Mouse (Mus musculus) neutrophil, adult 59 days (primary cell): ENCODE measurements around the gene Gpr132. TPM values are rescaled to one million over a fixed set of nuclear protein-coding genes. Genes with fewer than 3 reads are reported as not detected.

Source experiments
- total RNA-seq, 2 experiments: library from RNA; stranded (reverse); gene quantifications; 1 replicate in 1 of 2; 2 replicates in 1 of 2; pipeline ENCODE4 v1.2.4; 2023

The Gpr132 gene
- 10 to 100 TPM; 25.5 to 28.0 TPM for total RNA-seq

DNA sequence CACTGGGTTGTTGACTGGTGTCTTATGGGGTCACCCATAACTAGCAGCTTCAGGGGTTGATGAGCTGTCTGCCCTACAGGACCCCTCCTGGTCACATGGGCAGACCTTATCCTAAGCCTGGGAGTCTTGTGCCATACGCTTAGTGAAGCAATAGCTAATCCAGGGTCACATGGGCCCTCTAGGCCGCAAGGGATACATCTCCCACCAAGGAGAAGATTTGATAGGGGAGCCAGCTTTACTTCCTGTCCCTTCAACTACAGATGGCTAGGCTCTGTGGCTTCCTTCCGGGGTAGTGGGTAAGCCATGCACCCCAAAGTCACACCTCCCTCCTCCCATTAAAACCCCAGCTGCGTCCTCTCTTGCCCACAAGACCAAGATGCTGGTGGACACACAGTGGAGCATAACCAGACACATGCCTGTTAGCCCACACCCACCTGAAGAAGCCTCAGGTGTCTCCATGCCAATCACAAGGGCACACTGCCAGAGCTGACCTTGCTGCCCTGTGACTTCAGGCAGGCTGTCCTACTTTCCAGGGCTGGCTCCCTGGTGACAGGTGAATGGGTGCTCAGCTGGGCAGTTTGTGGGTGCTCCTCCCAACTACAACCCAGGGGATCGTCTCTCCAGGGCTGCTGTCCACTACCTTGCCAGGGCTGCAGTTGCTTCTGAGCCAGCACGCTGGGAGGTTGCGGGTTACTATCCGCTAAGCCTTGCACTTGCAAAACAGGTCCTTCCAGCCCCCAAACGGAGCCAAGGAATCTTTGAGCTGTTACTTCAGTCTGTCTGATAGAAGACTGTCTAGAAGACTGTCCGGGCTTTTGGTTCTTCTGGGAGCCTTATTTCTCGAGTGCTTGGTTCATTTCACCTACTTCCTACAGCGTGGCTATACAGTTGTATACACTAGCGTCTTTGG lies at the start of gene Gpr132:
Gene Gpr132 (minus strand): TSS at position 51 of the 910 bp plus-strand sequence.

DNA sequence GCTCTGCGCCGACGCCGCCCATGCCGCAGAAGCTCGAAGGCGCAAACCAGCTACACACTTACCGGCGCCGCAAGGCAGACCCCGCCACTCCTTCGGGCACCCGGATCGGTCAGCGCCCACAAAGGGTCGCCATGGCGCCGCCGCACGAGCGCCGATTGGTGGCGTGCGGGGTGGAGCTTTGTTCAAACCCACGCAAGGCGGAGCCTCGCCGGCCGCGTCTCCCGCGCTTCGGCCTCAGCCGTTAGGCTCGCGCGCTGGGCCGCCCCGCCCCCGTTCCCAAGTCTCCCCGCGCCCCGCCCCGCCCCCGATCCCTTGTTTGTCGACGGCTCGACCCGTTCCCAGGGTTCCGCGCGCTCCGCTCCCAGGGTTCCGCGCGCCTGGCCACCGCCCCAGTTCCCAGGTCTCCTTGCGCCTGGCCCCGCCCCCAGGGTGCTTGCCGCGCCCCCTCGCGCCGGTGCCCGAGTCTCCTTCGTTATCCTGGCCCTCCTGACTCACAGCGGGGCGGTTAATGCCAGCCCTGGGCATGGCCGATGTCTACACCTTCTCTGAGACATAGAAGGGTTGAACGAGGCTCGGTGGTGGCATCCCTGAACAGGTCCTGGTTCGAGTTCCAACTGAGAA lies 38.7 kb downstream of the Gpr132 start, which contains the start of gene Cdca4:
Gene Cdca4 (minus strand): TSS at position 180 of the 621 bp plus-strand sequence.

DNA sequence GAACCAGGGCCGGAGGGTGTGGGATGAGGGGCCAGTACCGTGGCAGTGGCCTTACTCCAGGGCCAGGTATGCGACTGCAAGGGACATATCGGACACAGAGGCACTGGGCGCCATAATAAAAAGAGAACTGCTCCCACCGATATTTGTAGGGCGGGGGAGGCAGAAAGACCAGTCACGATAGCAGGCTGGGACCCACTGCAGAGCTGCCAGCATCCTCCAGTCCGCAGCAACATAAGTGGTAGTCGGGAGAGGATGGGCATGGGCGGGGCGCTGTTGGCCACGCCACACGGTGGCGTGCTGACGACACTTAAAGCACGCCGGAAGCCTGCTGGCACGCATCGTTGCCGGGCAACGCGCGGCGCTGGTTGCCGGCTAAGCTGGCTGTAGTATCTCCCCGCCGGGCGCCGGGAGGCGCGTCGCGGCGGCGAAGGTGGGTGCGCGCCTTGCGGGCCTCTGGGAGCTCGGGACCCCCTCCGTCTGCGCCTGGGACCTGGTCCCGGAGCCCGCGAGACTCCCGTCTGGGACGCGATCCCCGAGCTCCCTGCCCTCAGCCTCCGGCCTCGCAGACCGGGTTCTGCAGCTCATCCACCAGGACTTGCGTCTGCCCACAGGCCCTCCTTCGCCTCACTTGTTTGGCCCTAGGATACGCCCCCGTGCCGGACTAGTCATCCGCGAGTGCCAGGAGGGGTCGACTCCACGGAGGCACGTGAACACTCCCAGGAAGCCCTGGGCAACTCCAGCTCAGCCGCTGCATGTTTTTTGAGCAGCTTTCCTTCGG lies 59.3 kb downstream of the Gpr132 start, which contains the start of gene Clba1:
Gene Clba1 (plus strand): TSS at position 351 of the 778 bp plus-strand sequence.

DNA sequence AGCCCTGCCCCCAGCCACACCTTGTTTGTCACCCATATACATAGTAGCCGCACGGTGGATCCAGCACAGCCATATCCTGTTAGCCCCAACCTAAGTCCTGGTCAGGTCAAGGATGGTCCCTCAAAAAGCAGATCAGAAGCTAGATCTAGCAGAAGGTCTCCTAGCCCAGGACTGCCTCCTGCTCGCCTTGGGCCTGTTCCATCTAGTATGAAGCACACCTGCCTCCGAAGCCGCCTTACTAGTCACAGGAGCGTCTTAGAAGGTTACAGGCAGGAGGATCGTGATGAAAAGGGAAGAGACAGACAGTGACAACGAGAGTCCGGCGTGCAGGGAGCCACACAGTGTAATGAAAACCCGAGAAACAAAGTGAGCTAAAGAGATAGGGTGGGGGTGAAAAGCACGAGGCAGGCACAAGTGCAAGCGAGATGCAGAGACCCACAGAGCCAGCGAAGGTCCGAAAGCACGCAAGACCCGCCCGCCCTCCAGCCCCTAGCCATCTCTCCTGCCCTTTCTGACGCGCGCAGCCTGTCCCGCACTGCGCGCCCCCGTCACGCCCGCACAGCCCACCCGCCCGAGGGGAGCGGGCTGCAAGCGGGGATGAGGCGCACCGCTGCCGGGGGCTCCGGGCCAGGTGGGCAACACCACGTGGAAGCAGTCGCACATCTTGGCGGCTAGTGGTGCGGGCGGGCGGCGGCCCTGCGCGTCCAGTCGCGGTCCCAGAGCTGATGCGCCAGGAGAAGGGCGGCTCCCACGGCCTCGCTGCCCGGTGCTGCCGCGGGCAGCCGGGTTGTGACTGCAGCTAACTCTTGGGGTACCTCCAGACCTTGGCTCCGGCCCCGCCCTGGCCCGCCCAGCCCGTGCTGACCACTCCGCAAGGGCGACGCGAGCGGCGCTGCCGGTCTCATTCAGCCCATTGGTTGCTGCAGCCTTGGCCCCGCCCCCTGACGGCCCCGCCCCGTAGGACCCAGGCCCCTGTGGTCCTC lies 65.9 kb downstream of the Gpr132 start, which contains the start of gene Ahnak2:
Gene Ahnak2 (minus strand): TSS at position 794 of the 983 bp plus-strand sequence.

Other genes starting within 250 kb of the Gpr132 start
- 10 to 100 TPM; 80.1 to 82.2 TPM for gene Adssl1, start 248.2 kb downstream of the Gpr132 start, total RNA-seq
- gene Siva1, start 223.5 kb downstream of the Gpr132 start, total RNA-seq = 10 to 100 TPM; 40.4 to 44.3 TPM
- 100 to 1,000 TPM; 181 to 197 TPM for gene Akt1, start 193.3 kb downstream of the Gpr132 start, total RNA-seq
- gene Zbtb42, start 189.4 kb downstream of the Gpr132 start, total RNA-seq = 10 to 100 TPM; 18.4 to 19.4 TPM
- 1 to 10 TPM in 1 of 2 experiments, under 1 TPM in 1; 0.80 to 1.0 TPM for gene Cep170b, start 147.8 kb downstream of the Gpr132 start, total RNA-seq
- 100 to 1,000 TPM; 228 to 351 TPM for gene Pld4, start 107.6 kb downstream of the Gpr132 start, total RNA-seq
- gene Ahnak2, start 65.6 kb downstream of the Gpr132 start, total RNA-seq = under 1 TPM; 0.47 to 0.53 TPM
- 1 to 10 TPM in 1 of 2 experiments, under 1 TPM in 1; 1.00 to 1.1 TPM for gene Clba1, start 59.3 kb downstream of the Gpr132 start, total RNA-seq
- gene Cdca4, start 38.8 kb downstream of the Gpr132 start, total RNA-seq = 10 to 100 TPM; 30.8 to 38.3 TPM
- gene Jag2, start 61.5 kb upstream of the Gpr132 start, total RNA-seq = 1 to 10 TPM in 1 of 2 experiments, under 1 TPM in 1; 0.18 to 1.6 TPM
- 10 to 100 TPM in 1 of 2 experiments, 1 to 10 TPM in 1; 8.3 to 10.0 TPM for gene Nudt14, start 73.9 kb upstream of the Gpr132 start, total RNA-seq
- 1 to 10 TPM; 3.9 to 4.4 TPM for gene Btbd6, start 108.3 kb upstream of the Gpr132 start, total RNA-seq
- gene Brf1, start 132.5 kb upstream of the Gpr132 start, total RNA-seq = 10 to 100 TPM; 67.0 to 70.7 TPM
- 10 to 100 TPM; 55.3 to 75.9 TPM for gene Pacs2, start 146.3 kb upstream of the Gpr132 start, total RNA-seq
- under 1 TPM; 0.57 to 0.84 TPM for gene Tex22, start 206.3 kb upstream of the Gpr132 start, total RNA-seq
- 10 to 100 TPM; 21.5 to 26.1 TPM for gene Mta1, start 230.1 kb upstream of the Gpr132 start, total RNA-seq